Mouse (Mus musculus): ENCODE measurements around the gene Zfp385c.
"Not testable (repeated sequence)": the region's sequence is repeated elsewhere in the genome, so short reads cannot be mapped to it uniquely, and the experiment has no call there.

The Zfp385c gene

DNA sequence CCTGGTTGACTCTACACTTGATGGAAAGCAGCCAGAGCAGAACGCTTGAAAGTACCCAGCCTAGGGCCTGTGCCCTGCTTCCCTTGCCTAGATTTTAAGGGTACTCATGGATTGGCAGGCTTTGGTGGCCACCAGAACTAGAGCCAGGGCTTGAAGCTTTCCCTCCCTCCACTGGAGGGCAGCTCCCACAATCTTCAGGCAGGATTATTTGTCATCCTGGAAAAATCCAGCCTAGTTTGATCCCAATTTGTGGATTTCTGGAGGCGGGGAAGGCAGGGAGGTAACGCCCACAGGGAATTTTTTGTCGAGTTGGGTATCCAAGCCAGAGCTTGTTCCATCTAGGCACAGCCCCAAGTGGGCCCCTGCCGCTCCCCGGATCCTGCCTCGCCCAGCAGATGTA is 1.9 kb downstream of the Zfp385c start:
- no peak for DNase-seq (ENCODE audit: low read depth in 1 of 2, low spot score in 2 of 2)

DNA sequence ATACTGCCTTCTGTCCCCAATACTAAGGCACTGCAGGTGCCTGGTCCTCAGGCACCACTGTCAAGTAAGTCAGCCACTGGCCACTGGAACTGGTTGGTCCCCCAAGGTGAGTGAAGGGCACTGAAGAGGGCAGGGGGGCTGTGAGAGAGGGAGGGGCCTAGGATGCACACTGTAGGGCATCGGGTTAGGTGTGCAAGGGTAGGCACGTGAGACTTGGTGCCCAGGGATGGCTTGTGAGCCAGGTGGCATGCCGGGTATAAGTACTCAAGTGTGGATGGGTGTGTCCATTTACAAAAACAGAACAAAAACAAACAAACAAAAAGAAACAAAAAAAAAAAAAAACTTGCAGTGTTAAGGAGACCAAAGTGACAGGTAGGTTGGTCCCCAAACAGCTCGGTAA is 3.8 kb downstream of the Zfp385c start:
- DNase-seq (ENCODE audit: low read depth in 1 of 2, low spot score in 2 of 2): no peak

- no peak for DNase-seq (ENCODE audit: low read depth in 1 of 2, low spot score in 2 of 2)
These were observed 5.0 kb downstream of the Zfp385c start for GRCm38 (mm10) chr11:100687265-100687664.

DNA sequence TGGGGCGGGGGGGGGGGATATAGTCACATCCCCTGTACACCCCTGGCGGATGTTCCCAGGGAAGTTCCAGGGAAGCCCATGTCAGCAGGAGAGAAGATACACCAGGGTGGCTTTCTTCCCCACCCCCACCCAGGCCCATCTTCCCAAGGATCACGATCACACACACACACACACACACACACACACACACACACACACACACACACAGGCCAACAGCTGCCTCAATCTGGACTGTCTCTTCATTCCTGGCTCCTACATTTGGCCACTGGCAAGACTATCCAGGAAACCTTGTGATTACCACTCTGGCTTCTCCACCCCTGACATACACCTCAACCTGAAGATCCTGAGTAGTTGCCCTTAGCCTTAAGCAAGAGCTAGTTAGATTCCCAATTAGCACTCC is 6.9 kb downstream of the Zfp385c start:
- no peak for DNase-seq (ENCODE audit: low read depth in 1 of 2, low spot score in 2 of 2)

- no peak for DNase-seq (ENCODE audit: low read depth in 1 of 2, low spot score in 2 of 2)
These were observed 8.2 kb downstream of the Zfp385c start for GRCm38 (mm10) chr11:100684084-100684483.

- DNase-seq (ENCODE audit: low read depth in 1 of 2, low spot score in 2 of 2): no peak
These were observed 9.7 kb downstream of the Zfp385c start for GRCm38 (mm10) chr11:100682526-100682925.

DNA sequence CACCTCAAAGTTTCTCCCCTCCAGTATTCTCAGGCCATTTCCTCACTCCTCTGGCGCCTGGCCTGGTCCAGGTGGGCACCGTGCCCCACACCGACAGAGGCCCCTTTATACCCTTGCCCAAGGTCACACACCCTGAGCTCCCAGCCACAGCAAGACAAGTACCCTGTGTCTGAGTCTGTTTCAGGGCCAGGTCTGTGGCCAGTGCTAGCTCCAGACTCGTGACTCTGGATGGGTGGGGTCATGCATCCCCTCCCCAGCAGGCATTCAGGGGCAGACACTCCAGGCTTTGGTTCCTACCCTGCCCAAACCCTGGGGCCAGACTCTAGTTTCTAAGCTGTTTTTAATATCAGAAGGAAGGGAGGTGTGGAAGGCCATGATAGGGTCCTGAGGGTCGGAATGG is 10.4 kb downstream of the Zfp385c start:
- no peak for DNase-seq (ENCODE audit: low read depth in 1 of 2, low spot score in 2 of 2)

DNA sequence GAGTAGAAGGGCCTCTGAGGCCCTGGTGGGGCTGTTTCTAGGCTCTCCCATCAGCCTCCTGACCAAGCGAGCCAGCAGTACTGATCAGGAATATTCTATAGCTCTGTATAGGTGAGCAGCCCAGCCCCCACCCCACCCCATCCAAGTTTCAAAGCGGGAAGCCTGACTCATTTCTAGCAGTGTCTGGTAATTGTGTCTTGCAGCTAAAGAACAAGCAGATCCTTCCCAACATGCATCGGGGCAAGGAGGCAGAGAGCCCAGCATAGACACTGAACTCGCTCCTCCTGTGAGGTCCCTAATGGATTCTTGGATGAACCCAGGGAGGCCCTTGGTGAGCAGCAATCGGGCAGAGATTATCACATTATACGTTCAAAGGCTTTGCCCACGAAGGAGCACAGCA is 14.4 kb downstream of the Zfp385c start:
- no peak for DNase-seq (ENCODE audit: low read depth in 1 of 2, low spot score in 2 of 2)

GRCm38 (mm10) chr11:100673169-100673568 is 19.1 kb downstream of the Zfp385c start:
- no peak for DNase-seq (ENCODE audit: low read depth in 1 of 2, low spot score in 2 of 2)

DNA sequence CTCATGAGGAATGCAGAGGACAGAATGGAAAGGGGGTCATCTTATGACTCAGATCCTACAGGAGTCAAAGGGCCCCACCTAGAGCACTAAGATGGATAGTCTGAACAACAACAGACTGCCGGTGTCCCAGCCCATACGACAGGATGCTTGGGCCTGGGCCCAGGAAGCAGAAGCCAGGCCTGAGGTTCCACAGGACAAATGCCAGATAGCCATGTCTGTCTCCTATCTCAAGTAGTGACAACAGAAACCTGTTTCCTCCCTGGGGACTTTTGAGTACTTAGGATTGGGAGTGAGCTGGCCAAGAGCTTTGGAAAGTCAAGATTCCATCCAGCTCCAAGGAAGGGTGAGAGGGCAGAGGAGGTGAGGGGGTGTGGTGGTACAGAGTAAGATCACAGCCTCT is 20.3 kb downstream of the Zfp385c start:
- no peak for DNase-seq (ENCODE audit: low read depth in 1 of 2, low spot score in 2 of 2)

GRCm38 (mm10) chr11:100671049-100671448 is 21.2 kb downstream of the Zfp385c start:
- DNase-seq (ENCODE audit: low read depth in 1 of 2, low spot score in 2 of 2): no peak

DNA sequence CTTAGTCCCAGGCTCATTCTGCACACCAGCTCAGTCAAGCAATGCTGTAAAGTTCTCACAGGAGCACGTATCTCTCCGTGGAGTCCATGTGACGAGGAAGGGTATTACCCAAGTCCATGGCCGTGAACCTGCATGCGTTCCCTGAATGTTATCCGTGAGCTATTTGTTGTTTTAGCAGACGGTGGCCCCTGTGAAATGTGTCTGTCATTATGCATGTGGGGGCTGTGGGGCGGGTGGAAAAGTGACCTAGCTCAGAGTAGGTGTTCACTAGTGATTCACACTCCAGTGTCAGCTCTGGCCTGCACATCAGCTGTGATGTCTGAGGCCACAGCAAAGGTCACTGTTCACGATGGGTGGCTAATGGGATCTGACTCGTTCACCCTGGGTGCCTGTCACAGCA is 32.4 kb downstream of the Zfp385c start:
- DNase-seq (ENCODE audit: low read depth in 1 of 2, low spot score in 2 of 2): no peak

- no peak for DNase-seq (ENCODE audit: low read depth in 1 of 2, low spot score in 2 of 2)
These were observed 35.8 kb downstream of the Zfp385c start for GRCm38 (mm10) chr11:100656458-100656857.

DNA sequence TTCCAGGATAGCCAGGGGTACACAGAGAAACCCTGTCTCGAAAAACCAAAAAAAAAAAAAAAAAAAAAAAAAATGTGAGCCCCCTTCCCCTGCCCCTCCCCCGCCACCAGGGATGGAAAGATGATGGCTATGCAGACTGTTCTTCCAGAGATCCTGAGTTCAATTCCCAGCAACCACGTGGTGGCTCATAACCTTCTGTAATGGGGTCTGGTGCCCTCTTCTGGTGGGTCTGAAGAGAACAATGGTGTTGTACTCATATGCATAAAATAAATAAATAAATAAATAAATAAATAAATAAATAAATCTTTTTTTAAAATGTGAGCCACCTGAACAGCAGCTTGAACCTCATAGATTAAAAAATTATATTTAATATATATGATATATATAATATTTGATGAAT is 36.7 kb downstream of the Zfp385c start:
- DNase-seq (ENCODE audit: low read depth in 1 of 2, low spot score in 2 of 2): not testable (repeated sequence)

DNA sequence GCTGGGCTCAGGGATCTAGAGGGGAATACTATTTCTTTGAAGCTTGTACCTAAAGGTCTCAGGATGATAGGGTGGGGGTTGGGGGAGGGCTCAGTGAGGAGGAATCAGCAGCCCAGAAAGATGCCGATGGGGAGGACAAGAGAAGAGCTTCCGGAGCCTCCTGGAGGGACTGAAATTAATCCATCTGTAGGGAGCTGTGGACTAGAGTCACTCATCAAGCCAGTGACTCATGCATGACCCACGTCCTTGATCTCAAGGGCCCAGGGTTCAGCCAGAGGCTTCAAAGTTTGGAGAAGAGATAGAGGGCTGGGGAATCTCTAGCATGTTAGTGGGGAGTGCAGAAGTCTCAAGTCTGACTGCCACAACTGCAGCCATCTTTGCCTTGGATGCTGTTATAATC is 40.5 kb downstream of the Zfp385c start:
- DNase-seq (ENCODE audit: low read depth in 1 of 2, low spot score in 2 of 2): no peak

- DNase-seq (ENCODE audit: low read depth in 1 of 2, low spot score in 2 of 2): no peak
These were observed 41.0 kb downstream of the Zfp385c start for GRCm38 (mm10) chr11:100651205-100651604.

DNA sequence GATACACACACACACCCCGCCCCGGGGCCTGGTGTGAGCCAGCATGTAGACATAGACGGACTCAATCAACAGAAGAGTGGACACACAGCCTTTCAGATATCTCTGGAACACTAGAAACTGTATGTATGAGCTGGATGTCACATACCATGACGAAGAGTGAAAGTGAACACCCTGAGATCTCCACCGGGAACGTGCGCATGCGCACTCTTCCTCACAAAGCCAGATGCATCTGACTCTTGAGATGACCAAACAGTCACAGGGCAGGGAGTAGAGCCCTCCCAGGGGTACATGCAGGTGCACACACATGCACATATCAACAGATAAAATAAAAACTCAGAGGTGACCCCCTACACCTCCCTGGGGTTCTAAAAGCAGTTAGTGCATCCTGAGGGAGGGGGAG is 43.9 kb downstream of the Zfp385c start:
- DNase-seq (ENCODE audit: low read depth in 1 of 2, low spot score in 2 of 2): no peak

DNA sequence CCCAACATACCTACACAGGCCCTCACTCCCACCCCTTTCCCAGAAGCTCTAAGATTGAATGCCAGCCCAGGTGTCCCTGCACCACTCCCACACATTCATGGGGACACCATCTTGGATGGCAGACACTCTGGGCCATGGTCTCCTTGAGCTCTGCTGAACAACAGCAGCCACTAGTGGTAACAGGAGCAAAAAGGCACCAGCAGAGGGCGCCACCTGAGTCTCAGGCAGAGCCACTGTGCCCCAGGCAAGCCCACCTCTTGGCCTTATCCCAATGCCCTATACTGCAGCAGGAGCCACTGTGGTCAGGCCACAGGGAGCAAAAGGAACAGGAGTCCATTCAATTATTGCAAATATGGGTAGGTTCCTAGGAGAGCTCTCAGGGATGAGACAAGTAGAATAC is 46.0 kb downstream of the Zfp385c start:
- DNase-seq (ENCODE audit: low read depth in 1 of 2, low spot score in 2 of 2): peak in 1 of 2 experiments; percentile 28

DNA sequence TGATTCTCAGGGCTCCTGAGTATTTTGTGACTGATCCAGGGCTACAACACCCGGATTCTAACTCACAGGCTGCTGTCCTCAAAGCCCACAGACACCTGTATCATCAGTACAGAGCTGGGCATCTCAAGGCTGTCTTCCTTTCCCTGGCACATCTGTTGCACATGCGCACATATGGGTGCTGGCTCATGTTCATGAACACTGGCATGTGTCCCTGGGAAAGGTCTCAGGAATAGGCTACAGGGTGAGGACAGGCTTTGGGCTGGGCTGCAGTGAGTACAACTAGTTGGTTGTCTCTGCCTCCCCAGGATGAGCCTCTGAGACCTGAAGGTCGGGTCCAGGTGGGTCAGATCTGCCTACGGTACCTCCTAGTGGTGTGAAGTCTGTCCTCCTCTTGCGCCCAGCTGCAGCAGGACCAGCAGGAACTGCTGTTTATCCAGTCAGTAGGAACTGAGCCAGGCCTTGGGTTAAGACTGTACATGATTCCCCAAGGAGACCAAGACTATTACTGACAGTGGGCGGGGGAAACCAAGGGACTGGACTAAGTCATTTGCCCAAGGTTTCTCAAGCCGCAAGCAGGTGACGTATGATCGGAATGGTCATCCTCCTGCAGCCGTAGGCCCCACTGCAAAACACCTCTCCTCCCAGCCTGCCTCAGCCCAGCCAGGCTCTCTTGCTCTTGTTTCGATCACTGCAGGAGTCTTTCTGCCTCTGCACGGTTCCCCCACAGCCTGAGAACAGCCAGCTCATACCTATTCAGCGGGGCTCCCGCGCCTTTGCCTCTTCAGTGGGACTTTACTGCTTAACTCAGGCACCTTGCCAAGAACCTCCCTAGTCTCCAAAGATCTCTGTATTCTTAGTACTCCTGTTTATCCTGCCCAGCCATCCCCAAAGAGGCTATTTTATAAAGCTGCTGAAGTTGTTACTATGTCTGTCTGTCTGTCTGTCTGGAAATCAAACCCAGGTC is 48.4 kb downstream of the Zfp385c start:
- DNase-seq (ENCODE audit: low read depth in 1 of 2, low spot score in 2 of 2): no peak

DNA sequence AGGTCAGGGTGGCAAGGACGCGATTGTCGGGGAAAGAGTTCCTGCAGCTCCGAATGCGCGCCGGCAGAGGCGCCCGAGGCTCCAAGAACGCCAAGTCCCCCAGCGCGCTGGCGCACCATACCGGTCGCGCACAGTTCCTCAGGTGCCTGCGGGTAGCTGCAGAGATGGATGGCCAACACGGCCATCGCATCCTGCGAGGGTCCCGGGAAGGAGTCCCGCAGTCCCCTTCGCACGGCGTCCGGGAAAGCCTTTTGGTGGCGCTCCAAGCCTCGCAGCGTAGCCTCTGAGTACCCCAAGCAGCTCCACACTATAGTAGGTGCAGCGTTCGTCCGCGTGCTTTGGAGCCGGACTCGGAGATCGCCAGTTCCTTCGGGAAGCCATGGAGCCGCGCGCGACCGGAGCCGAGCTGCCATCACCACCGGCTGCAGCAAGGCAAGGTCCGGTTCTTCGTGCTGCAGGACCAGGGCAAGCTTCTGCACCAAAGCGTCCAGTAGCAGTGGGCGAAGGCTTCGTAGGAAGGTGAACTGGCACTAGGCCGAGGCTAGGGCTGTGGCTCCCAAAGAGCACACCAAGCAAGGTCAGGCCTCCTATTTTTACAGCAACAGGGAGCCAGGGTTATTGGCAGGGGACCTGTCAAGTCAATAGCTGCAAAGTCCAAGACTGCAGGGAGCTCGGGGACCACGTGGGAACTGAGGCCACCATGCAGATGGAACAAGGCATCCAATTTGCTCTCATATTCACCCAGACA is 51.9 kb downstream of the Zfp385c start:
- DNase-seq (ENCODE audit: low read depth in 1 of 2, low spot score in 2 of 2): no peak

GRCm38 (mm10) chr11:100634530-100634929 is 57.7 kb downstream of the Zfp385c start:
- no peak for DNase-seq (ENCODE audit: low read depth in 1 of 2, low spot score in 2 of 2)

GRCm38 (mm10) chr11:100628862-100629352 is 63.3 kb downstream of the Zfp385c start:
- DNase-seq (ENCODE audit: low read depth in 1 of 2, low spot score in 2 of 2): no peak

Data from monocyte, adult 2 months (primary cell).